Mouse (Mus musculus): Measurements from ENCODE around the gene 2310022B05Rik.

2310022B05Rik gene

GRCm38 (mm10) chr8:124589393-124589792 is 73.8 kb downstream of the 2310022B05Rik start:
- no peak for DNase-seq

GRCm38 (mm10) chr8:124586556-124586955 is 76.6 kb downstream of the 2310022B05Rik start:
- DNase-seq: no peak

Measured in liver (tissue).